In genomic region chr2:115579976-115580375, GRCm38 (mm10) we compare ENCODE assay signal across 14 mouse cellular contexts. TPM values are rescaled to one million over a fixed set of nuclear protein-coding genes. Genes with fewer than 3 reads are reported as not detected.
DNase-seq lines count a peak whose midpoint lies in the region; ATAC-seq and TF ChIP-seq lines count a peak whose summit lies in the region.
"Had no signal": no experiment of that assay in that cellular context is flagged by ENCODE, and none has a peak within 500 bp of the region (broad histone marks: within the 10 kb centered on the region; RNA-seq: fewer than 3 reads in every experiment).

No protein-coding gene starts in this region.

- no peaks in the 10 kb centered on the region for H3K9me3 ChIP-seq in forebrain, embryonic 10.5 days
- no peaks in the 10 kb centered on the region for H3K9me3 ChIP-seq in forebrain, postnatal 0 days (ENCODE audit: low read length)
- no peaks in the 10 kb centered on the region for H3K9me3 ChIP-seq in kidney, embryonic 16.5 days (ENCODE audit: low read length)
- no peaks in the 10 kb centered on the region for H3K9me3 ChIP-seq in E14TG2a.4 (ENCODE audit: low read length)
- H3K9me3 ChIP-seq in forebrain, embryonic 13.5 days (replicated peaks): no peaks in the 10 kb centered on the region
- H3K9me3 ChIP-seq: hindbrain, embryonic 13.5 days had no signal

- peak overlapping the region; percentile 83 for H3K27ac ChIP-seq in forebrain, embryonic 10.5 days
- H3K27ac ChIP-seq in forebrain, postnatal 0 days (ENCODE audit: low read depth, low read length): no peak overlapping the region
- H3K27ac ChIP-seq in kidney, embryonic 16.5 days (ENCODE audit: low read length): peak overlapping the region; percentile 76; the same call in 1 of the 2 replicates
- peak overlapping the region; percentile 66 for H3K27ac ChIP-seq in forebrain, embryonic 13.5 days
- no peak overlapping the region for H3K27ac ChIP-seq in gastrocnemius, adult 2 months
- H3K27ac ChIP-seq: hindbrain, embryonic 13.5 days had no signal

- H3K4me1 ChIP-seq in forebrain, embryonic 10.5 days: peaks cover 41% of the 10 kb centered on the region
- peaks cover 6% of the 10 kb centered on the region; the same call in 1 of the 2 replicates for H3K4me1 ChIP-seq in forebrain, postnatal 0 days (ENCODE audit: insufficient read depth)
- H3K4me1 ChIP-seq in kidney, embryonic 16.5 days (ENCODE audit: insufficient read depth, low read length): peaks cover 26% of the 10 kb centered on the region
- H3K4me1 ChIP-seq in E14TG2a.4 (replicated peaks; ENCODE audit: low read depth, low read length): peaks cover 59% of the 10 kb centered on the region
- H3K4me1 ChIP-seq in forebrain, embryonic 13.5 days: peaks cover 29% of the 10 kb centered on the region

- no peak overlapping the region for H3K9ac ChIP-seq in forebrain, postnatal 0 days
- no peak overlapping the region for H3K9ac ChIP-seq in kidney, embryonic 16.5 days (replicated peaks; ENCODE audit: low read length)
- H3K9ac ChIP-seq in forebrain, embryonic 13.5 days: no peak overlapping the region

- ATAC-seq in forebrain, postnatal 0 days: no peak
- ATAC-seq in kidney, embryonic 16.5 days (ENCODE audit: low FRiP score, low TSS enrichment): no peak
- no peak for ATAC-seq in forebrain, embryonic 13.5 days

- intact Hi-C loops in gastrocnemius, adult 2 months (cut with DNase I): loop anchor here (10.0 kb wide), 1 partner anchor 925 kb away; the partner anchor contains the start of gene Dph6

- WGBS in forebrain, embryonic 10.5 days: 21% methylated on average over 6 of the region's 6 CpGs
- 24% methylated on average over 6 of the region's 6 CpGs for WGBS in forebrain, postnatal 0 days
- WGBS in kidney, embryonic 16.5 days: 36% methylated on average over 6 of the region's 6 CpGs
- 11% methylated on average over 6 of the region's 6 CpGs for WGBS in forebrain, embryonic 13.5 days

- no peak for TF ChIP-seq CTCF in forebrain, postnatal 0 days (IDR thresholded peaks at IDR 0.05; ENCODE audit: low read depth)
- no peak for TF ChIP-seq CTCF in E14TG2a.4 (conservative IDR thresholded peaks at IDR 0.05; ENCODE audit: low read length)
- no peak for TF ChIP-seq CTCF in gastrocnemius, adult 2 months (IDR thresholded peaks at IDR 0.05)

- H3K4me3 ChIP-seq in forebrain, embryonic 10.5 days: peak overlapping the region; percentile 44
- H3K4me3 ChIP-seq in forebrain, postnatal 0 days (ENCODE audit: low read depth, low read length): no peak overlapping the region
- no peak overlapping the region; the same call in 1 of the 2 replicates for H3K4me3 ChIP-seq in kidney, embryonic 16.5 days (ENCODE audit: low read length)
- peak overlapping the region; percentile 87; the same call in 1 of the 2 replicates for H3K4me3 ChIP-seq in E14TG2a.4 (replicated peaks; ENCODE audit: low read length)
- H3K4me3 ChIP-seq in forebrain, embryonic 13.5 days: 0 out of 2 replicates have a peak overlapping the region, but pooled peaks have one; percentile 7
- H3K4me3 ChIP-seq in gastrocnemius, adult 2 months: no peak overlapping the region
- H3K4me3 ChIP-seq: hindbrain, embryonic 13.5 days had no signal

- no peak for DNase-seq in forebrain, embryonic 10.5 days (ENCODE audit: extremely low spot score, low spot score)
- DNase-seq in forebrain, postnatal 0 days: no peak
- no peak for DNase-seq in kidney, postnatal 36 days
- DNase-seq in gastrocnemius, adult 2 months: no peak
- no peak for DNase-seq in cerebellum, adult 11 months
- DNase-seq: adrenal gland, postnatal 36 days; cerebellum, adult 2 months; gastrocnemius, postnatal 14 days; lung, adult 18-20 months; thymus, postnatal 14 days had no signal

- H3K27me3 ChIP-seq in forebrain, embryonic 10.5 days (ENCODE audit: poor library complexity, severe bottlenecking): no peaks in the 10 kb centered on the region
- no peaks in the 10 kb centered on the region for H3K27me3 ChIP-seq in forebrain, postnatal 0 days (ENCODE audit: insufficient read depth, low read length)
- H3K27me3 ChIP-seq in kidney, embryonic 16.5 days (ENCODE audit: insufficient read depth, low read length): no peaks in the 10 kb centered on the region
- no peaks in the 10 kb centered on the region for H3K27me3 ChIP-seq in E14TG2a.4 (ENCODE audit: insufficient read depth, low read length)
- no peaks in the 10 kb centered on the region for H3K27me3 ChIP-seq in forebrain, embryonic 13.5 days
- H3K27me3 ChIP-seq: hindbrain, embryonic 13.5 days had no signal

- no peak overlapping the region for H3K4me2 ChIP-seq in forebrain, postnatal 0 days (ENCODE audit: low read depth)
- peak overlapping the region; percentile 59 for H3K4me2 ChIP-seq in kidney, embryonic 16.5 days (replicated peaks; ENCODE audit: low read depth, low read length)
- H3K4me2 ChIP-seq in forebrain, embryonic 13.5 days: peak overlapping the region; percentile 58

- no peaks in the 10 kb centered on the region for H3K36me3 ChIP-seq in forebrain, embryonic 10.5 days (replicated peaks)
- no peaks in the 10 kb centered on the region for H3K36me3 ChIP-seq in forebrain, postnatal 0 days (ENCODE audit: insufficient read depth)
- H3K36me3 ChIP-seq in kidney, embryonic 16.5 days (ENCODE audit: insufficient read depth, low read length): no peaks in the 10 kb centered on the region
- no peaks in the 10 kb centered on the region for H3K36me3 ChIP-seq in E14TG2a.4 (ENCODE audit: insufficient read depth, low read length)
- no peaks in the 10 kb centered on the region for H3K36me3 ChIP-seq in forebrain, embryonic 13.5 days (ENCODE audit: poor library complexity, severe bottlenecking)
- H3K36me3 ChIP-seq: hindbrain, embryonic 13.5 days had no signal

RNA-seq across cellular contexts. Expression of gene BC052040, which starts 1.5 kb away (rescaled TPM):
- 23.7 and 24.6 TPM in 2 replicates for polyA plus RNA-seq in forebrain, embryonic 10.5 days (2016; fragmentation: Nextera tagmentation; extraction: Ambion mirVana)
- 12.5 and 12.7 TPM in 2 replicates for total RNA-seq in forebrain, postnatal 0 days (2014; rRNA removed)
- polyA plus RNA-seq in forebrain, postnatal 0 days (2015; fragmentation: Nextera tagmentation; extraction: Ambion mirVana): 14.3 and 15.1 TPM in 2 replicates
- 15.4 and 19.6 TPM in 2 replicates for polyA plus RNA-seq in kidney, embryonic 16.5 days (2015; fragmentation: Nextera tagmentation; extraction: Ambion mirVana)
- polyA plus RNA-seq in forebrain, embryonic 13.5 days (2015; fragmentation: Nextera tagmentation; extraction: Ambion mirVana): 20.6 and 21.0 TPM in 2 replicates
- 1 to 10 TPM; 2.4 to 3.9 TPM for total RNA-seq in gastrocnemius, adult 2 months (2021)

Comparison
In these comparisons a context has a peak if more than half of its experiments do, and no peak if none do; other contexts are left out.
1. H3K27ac ChIP-seq: peak in forebrain, embryonic 10.5 days (single experiment), kidney, embryonic 16.5 days (single experiment) and forebrain, embryonic 13.5 days (single experiment); none in forebrain, postnatal 0 days (single experiment) and gastrocnemius, adult 2 months (single experiment).
2. H3K4me3 ChIP-seq: peak in forebrain, embryonic 10.5 days (single experiment), E14TG2a.4 (single experiment) and forebrain, embryonic 13.5 days (single experiment); none in forebrain, postnatal 0 days (single experiment), kidney, embryonic 16.5 days (single experiment) and gastrocnemius, adult 2 months (single experiment).